Mouse (Mus musculus) lung, postnatal 4 days (tissue): ENCODE data around the gene Srm.

ENCODE experiments used
- DNase-seq, 2 experiments: peaks; one replicate each; pipeline ENCODE4 v3.0.0; 2021

The Srm gene

GRCm38 (mm10) chr4:148591171-148591630, at the start of gene Srm:
Gene Srm, plus strand, starts transcription at chr4:148591503.
- DNase-seq, result peak; percentile 98 to 99

- no peak for DNase-seq
Measured at GRCm38 (mm10) chr4:148549106-148549505, 42.2 kb upstream of the Srm start.

GRCm38 (mm10) chr4:148557766-148558165, 33.5 kb upstream of the Srm start:
- no peak for DNase-seq

DNA sequence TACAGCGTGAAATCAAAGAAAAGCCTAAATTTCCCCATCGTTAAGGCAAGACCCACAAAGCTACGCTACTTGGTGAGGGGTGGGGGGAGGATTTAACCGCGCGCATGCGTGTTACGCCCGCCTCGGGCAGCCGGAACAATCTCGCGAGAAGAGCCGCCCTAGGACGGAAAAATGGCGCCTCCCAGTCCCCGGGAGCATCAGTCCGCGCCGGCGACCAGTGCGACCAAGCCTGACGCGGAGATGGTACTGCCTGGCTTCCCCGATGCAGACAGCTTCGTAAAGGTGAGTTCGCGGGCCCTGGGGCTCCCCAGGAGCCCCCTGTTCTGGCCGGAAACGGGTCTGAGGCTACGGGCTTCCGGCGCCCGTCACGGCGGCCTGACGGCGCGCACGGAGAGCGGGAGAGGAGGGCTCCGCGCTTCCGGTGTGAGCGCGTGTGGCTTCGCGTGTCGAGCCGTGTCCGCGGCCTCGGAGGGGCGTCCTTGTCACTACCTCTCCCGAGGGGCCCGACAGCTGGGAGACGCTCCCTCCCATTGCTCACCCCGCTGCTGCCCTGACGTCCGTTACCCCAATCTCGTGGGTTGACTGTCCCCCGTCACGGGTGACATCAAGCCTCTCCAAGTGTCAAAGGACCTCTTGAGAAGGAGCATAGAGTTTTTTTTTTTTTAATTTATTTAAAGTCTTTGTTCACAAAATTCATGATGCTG, 32.9 kb upstream of the Srm start, which contains the start of gene Exosc10:
Gene Exosc10, plus strand, starts transcription at position 133 of the 704 bp plus-strand sequence.
- DNase-seq, result peak; percentile 90 to 92

DNA sequence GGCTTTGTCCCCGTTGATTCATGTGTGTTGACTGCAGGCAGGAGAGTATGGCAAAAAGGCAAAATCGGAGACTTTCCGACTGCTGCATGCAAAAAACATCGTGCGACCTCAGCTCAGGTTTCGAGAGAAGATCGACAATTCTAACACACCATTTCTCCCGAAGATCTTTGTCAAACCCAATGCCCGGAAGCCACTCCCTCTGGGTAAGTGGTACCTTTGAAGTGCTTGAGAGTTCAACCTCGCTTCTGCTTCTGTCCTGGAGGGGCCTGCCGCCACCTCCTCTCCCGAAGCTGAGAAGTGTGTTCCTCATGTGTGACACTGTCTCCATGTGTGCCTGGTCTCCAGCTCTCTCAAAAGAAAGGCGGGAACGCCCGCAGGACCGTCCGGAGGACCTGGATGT, 28.6 kb upstream of the Srm start:
- no peak for DNase-seq

- DNase-seq, result no peak
Measured at GRCm38 (mm10) chr4:148563595-148563994, 27.7 kb upstream of the Srm start.

- DNase-seq, result no peak
Measured at GRCm38 (mm10) chr4:148570138-148570537, 21.2 kb upstream of the Srm start.

GRCm38 (mm10) chr4:148570693-148571295, 20.5 kb upstream of the Srm start:
- no peak for DNase-seq

DNA sequence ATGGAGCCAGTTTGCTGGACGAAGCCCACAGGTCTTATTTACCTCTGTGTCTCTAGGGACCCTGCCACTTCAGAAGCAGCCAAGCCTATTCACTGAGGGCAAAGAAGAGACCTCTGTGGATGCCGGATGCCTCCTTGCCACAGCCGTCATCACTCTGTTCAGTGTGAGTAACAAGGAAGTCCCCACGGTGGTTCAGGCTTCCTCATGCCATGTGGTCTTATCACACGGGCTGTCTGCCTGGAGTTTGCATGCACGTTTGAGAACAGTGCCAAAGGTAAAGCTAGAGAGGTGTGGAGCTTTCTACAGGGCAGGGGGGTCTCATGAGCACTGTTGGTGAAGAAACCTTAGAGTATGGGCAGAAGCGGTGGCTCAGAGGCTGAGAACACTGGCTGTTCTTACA, 18.1 kb upstream of the Srm start:
- no peak for DNase-seq

DNA sequence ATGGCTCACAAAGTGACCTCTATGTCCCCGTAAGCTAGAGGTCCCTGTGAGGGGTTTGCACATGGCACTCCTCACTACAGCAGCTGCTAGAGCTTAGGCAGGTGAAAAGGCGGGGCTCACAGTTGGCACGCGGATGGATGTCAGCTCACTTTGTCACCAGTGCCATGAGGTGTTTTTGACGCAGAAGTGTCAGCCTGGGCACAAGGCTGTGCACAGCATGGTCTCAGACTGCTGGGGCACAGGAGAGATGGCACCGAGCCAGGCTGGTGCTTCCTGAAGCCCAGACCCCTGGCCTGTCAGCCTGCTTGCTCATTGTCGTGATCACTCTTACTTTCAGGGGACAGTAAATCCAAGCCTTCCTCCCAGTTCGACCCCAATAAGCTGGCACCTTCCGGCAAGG, 10.5 kb upstream of the Srm start:
- no peak for DNase-seq

- DNase-seq, result no peak
Measured at GRCm38 (mm10) chr4:148581422-148581821, 9.9 kb upstream of the Srm start.

DNA sequence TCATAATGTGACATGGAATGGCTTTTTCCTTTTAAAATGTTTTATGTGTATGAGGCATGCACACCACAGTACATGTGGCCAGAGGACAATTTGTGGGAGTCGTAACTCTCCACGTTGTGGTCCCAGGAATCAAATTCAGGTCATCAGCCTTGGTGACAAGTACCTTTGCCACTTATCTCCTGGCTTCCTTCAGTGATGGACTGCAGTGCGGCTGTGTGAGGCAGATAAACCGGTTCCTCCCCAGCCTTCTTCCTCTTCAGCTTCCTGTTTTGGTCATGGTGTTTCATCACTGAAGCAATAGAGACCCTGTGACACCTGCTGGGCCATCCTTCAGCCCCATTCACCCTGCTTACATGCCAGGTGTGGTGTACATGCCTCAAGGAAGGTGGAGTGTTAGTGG, 8.0 kb upstream of the Srm start:
- no peak for DNase-seq

DNA sequence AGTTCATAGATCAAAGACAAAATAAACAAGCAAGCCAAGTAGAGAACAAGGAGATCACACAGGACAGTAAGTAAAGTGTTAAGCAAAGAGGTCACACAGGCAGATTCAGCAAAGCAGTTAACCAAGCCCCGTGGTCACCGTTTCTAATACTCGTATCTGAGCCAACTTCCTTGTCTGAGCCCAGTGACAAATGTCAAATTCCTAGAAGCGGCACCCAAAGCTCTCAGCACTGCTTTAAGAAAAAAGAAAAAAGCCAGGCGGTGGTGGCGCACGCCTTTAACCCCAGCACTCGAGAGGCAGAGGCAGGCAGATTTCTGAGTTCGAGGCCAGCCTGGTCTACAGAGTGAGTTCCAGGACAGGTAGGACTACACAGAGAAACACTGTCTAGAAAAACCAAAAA, 4.7 kb upstream of the Srm start:
- DNase-seq, result no peak

- peak in 1 of 2 experiments; percentile 43 for DNase-seq
Measured at GRCm38 (mm10) chr4:148588793-148589192, 2.5 kb upstream of the Srm start.

GRCm38 (mm10) chr4:148589565-148589964, 1.7 kb upstream of the Srm start:
- peak in 1 of 2 experiments; percentile 28 for DNase-seq

- DNase-seq, result no peak
Measured at GRCm38 (mm10) chr4:148590421-148591170, 707 bp upstream of the Srm start.

DNA sequence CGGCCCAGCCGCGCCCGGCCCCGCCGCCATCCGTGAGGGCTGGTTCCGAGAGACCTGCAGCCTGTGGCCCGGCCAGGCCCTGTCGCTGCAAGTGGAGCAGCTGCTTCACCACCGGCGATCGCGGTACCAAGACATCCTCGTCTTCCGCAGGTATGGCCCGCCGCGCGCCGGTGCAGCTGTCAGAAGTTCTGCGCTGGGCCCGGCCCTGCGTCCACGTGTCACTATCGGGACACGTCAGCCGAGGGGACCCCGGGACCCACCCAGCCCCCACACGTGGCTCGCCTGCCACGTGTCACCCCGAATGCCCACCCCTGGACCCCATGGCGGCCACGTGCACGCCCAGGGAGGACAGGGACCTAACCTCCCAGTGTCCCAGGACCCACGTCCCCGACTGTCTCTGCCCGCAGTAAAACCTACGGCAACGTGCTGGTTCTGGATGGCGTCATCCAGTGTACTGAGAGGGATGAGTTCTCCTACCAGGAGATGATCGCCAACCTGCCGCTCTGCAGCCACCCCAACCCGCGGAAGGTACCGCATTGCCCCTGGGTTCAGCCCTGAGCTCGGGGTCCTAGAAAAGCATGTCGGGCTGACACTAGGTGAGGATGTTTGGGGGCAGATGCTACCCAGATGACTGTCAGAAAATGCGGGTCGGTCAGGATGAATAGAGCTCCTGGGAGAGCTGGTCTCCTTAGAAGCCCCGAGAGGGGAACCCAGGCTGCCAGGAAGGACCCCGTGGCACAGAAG, 506 bp downstream of the Srm start:
- no peak for DNase-seq

DNA sequence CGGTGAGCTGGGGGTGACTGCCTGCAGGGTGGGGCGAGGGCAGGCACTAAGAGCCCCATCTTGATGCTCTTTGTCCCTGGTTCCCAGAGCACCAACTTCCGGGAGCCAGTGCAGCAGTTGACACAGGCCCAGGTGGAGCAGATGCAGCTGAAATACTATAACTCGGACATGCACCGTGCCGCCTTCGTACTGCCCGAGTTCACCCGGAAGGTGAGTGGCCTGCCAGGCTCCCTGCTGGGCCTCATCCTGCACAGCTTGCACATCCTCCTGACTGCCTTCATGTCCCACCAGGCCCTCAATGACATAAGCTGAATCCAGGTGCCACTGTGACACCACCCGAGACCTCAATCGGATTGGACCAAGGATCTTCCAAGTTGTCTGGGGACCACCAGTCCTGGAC, 2.7 kb downstream of the Srm start:
- DNase-seq, result peak in 1 of 2 experiments; percentile 20

DNA sequence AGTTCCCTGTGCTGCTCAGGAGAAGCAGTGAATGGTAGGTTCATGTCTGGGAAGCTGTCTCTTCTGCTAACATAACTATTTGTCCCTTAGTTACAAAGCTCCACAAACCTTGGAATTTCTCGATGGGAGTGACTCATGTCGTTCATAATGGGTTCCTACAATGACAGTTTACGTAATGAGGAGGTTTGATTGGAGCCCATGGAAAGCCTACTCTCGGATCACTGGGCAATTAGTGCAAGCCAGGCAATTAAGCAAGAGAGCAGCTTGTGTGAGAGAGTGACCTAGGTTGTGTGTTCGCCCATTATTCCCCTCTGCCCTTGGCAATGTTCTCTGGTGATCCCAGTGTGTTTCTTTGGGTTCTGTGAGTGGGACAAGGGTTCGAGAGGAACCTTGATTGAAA, 4.6 kb downstream of the Srm start:
- peak in 1 of 2 experiments; percentile 4 for DNase-seq

GRCm38 (mm10) chr4:148596731-148597130, 5.4 kb downstream of the Srm start:
- peak in 1 of 2 experiments; percentile 8 for DNase-seq

GRCm38 (mm10) chr4:148598826-148599225, 7.5 kb downstream of the Srm start:
- DNase-seq, result no peak

GRCm38 (mm10) chr4:148600316-148600715, 9.0 kb downstream of the Srm start:
- peak in 1 of 2 experiments; percentile 8 for DNase-seq

DNA sequence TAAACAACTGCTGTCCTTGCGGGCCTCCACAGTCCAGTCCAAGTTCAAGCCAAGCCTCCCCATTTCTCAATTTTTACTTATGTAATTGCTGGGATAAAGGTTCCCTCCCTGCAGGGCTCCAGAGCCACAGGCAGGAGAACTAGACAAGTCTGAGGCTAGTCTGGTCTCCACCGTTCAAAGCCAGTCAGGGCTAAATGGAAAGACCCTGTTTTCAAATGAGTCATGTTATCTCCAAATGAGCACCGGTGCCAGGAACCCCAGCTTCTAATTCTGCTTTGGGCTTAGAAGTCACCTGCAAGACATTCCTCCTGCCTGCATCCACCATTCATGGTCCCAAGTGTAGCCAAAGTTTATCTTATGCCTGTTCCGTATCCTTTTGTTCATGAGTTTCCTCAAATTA, 10.6 kb downstream of the Srm start:
- DNase-seq, result peak in 1 of 2 experiments; percentile 5
